In genomic region chr8:122573577-122573976, GRCm38 (mm10) we compare ENCODE assay signal across 17 mouse cellular contexts. TPM values are rescaled to one million over a fixed set of nuclear protein-coding genes. Genes with fewer than 3 reads are reported as not detected.
DNase-seq lines count a peak whose midpoint lies in the region; ATAC-seq and TF ChIP-seq lines count a peak whose summit lies in the region.
"Had no signal": no experiment of that assay in that cellular context is flagged by ENCODE, and none has a peak within 500 bp of the region (broad histone marks: within the 10 kb centered on the region; RNA-seq: fewer than 3 reads in every experiment).

No protein-coding gene starts in this region.

- no peak; the same call in 1 of the 2 replicates for TF ChIP-seq POLR2A in CH12.LX (IDR thresholded peaks at IDR 0.05; ENCODE audit: low read depth, low read length)
- TF ChIP-seq POLR2A in MEL (IDR thresholded peaks at IDR 0.05; ENCODE audit: control insufficient read depth in 1 of 2, insufficient read depth in 1 of 2, low read depth in 1 of 2, low read length in 2 of 2, poor library complexity in 1 of 2), result no peak; a peak in 1 of 4 replicates

- H3K4me1 ChIP-seq in hindbrain, embryonic 10.5 days (replicated peaks), result peaks cover 75% of the 10 kb centered on the region
- peaks cover 29% of the 10 kb centered on the region for H3K4me1 ChIP-seq in hindbrain, embryonic 14.5 days (replicated peaks; ENCODE audit: control insufficient read depth, insufficient read depth, low read length)
- H3K4me1 ChIP-seq in CH12.LX (ENCODE audit: control insufficient read depth in 1 of 2, insufficient read depth in 2 of 2) (peaks cover 20 to 52% of the 10 kb centered on the region in 2 experiments), MEL (ENCODE audit: control insufficient read depth in 1 of 2, insufficient read depth in 2 of 2, low read length in 2 of 2) (peaks cover 4 to 17% of the 10 kb centered on the region in 2 experiments; a peak in 3 of 4 replicates)
- peaks cover 88% of the 10 kb centered on the region for H3K4me1 ChIP-seq in liver, embryonic 13.5 days (replicated peaks)

- in situ Hi-C loops in CH12.LX (cut with MboI; ENCODE audit: low pct_ligation_motif_present, low pct_unique_long_range_greater_than_20kb, low sequenced_read_pairs), result no loop called here

- DNase-seq in hindbrain, embryonic 10.5 days (ENCODE audit: low spot score), result no peak
- no peak for DNase-seq in hindbrain, embryonic 14.5 days (ENCODE audit: low spot score)
- no peak for DNase-seq in CH12.LX (ENCODE audit: extremely low read depth)
- peak; percentile 26 for DNase-seq in MEL (ENCODE audit: low read depth, low spot score)
- no peak for DNase-seq in liver, embryonic 13.5 days
- no peak for DNase-seq in right cerebral cortex, postnatal 36 days (ENCODE audit: low spot score in 2 of 2)
- DNase-seq in layer of hippocampus, adult 8-10 months (ENCODE audit: low spot score in 2 of 2), result no peak
- DNase-seq: adrenal gland, postnatal 36 days; kidney, adult 2 months; kidney, postnatal 4 days; layer of hippocampus, postnatal 36 days; thymus, postnatal 4 days had no signal

- WGBS in hindbrain, embryonic 10.5 days, result 70% methylated on average over 9 of the region's 9 CpGs
- WGBS in hindbrain, embryonic 14.5 days, result 51% methylated on average over 9 of the region's 9 CpGs
- 43% methylated on average over 9 of the region's 9 CpGs for WGBS in liver, embryonic 13.5 days (ENCODE audit: insufficient replicate concordance)

- peak overlapping the region; percentile 42; the same call in 1 of the 2 replicates for H3K27ac ChIP-seq in hindbrain, embryonic 10.5 days
- no peak overlapping the region for H3K27ac ChIP-seq in hindbrain, embryonic 14.5 days
- H3K27ac ChIP-seq in CH12.LX (ENCODE audit: insufficient read depth, low read depth) (no peak overlapping the region), MEL (ENCODE audit: control insufficient read depth, low read depth, low read length) (no peak overlapping the region)
- peak overlapping the region; percentile 88 for H3K27ac ChIP-seq in liver, embryonic 13.5 days
- H3K27ac ChIP-seq: hindbrain, embryonic 15.5 days had no signal

- no peak for TF ChIP-seq RAD21 in CH12.LX (IDR thresholded peaks at IDR 0.05; ENCODE audit: low read depth, low read length)
- no peak for TF ChIP-seq RAD21 in MEL (IDR thresholded peaks at IDR 0.05; ENCODE audit: low read depth, low read length)

- H3K36me3 ChIP-seq in hindbrain, embryonic 10.5 days, result peaks cover 66% of the 10 kb centered on the region
- peaks cover 11% of the 10 kb centered on the region; the same call in 1 of the 2 replicates for H3K36me3 ChIP-seq in hindbrain, embryonic 14.5 days (replicated peaks; ENCODE audit: control insufficient read depth, insufficient read depth)
- H3K36me3 ChIP-seq in CH12.LX (replicated peaks in 1 of 2; ENCODE audit: control insufficient read depth in 1 of 2, insufficient read depth in 1 of 2, low read length in 1 of 2) (peaks cover 45 to 77% of the 10 kb centered on the region in 2 experiments), MEL (ENCODE audit: control insufficient read depth in 1 of 2, insufficient read depth in 2 of 2, low read length in 2 of 2) (peaks cover 0 to 12% of the 10 kb centered on the region in 2 experiments; a peak in 2 of 4 replicates)
- H3K36me3 ChIP-seq in liver, embryonic 13.5 days, result peaks cover 63% of the 10 kb centered on the region

- no peak for TF ChIP-seq CTCF in CH12.LX (conservative IDR thresholded peaks at IDR 0.05 in 1 of 2, IDR thresholded peaks at IDR 0.05 in 1 of 2; ENCODE audit: low read depth in 2 of 2, low read length in 2 of 2)
- no peak for TF ChIP-seq CTCF in MEL (IDR thresholded peaks at IDR 0.05 in 2 of 3, conservative IDR thresholded peaks at IDR 0.05 in 1 of 3; ENCODE audit: control insufficient read depth in 1 of 3, insufficient read depth in 1 of 3, low read depth in 2 of 3, low read length in 3 of 3, poor library complexity in 1 of 3, severe bottlenecking in 1 of 3)

- H3K79me2 ChIP-seq in CH12.LX (replicated peaks; ENCODE audit: control insufficient read depth, extremely low read depth, insufficient read depth, poor library complexity, severe bottlenecking) (peaks cover 30% of the 10 kb centered on the region), MEL (ENCODE audit: control insufficient read depth, insufficient read depth, low read length, poor library complexity) (peaks cover 29% of the 10 kb centered on the region)

- H3K4me2 ChIP-seq in hindbrain, embryonic 14.5 days (replicated peaks), result no peak overlapping the region
- H3K4me2 ChIP-seq in CH12.LX (ENCODE audit: insufficient read depth, low read depth, poor library complexity, severe bottlenecking), result no peak overlapping the region
- H3K4me2 ChIP-seq in liver, embryonic 13.5 days, result peak overlapping the region; percentile 94; the same call in 1 of the 2 replicates
- H3K4me2 ChIP-seq: hindbrain, embryonic 15.5 days; limb, embryonic 13.5 days had no signal

- dilution Hi-C loops in CH12.LX (cut with MboI; ENCODE audit: extremely low pct_ligation_motif_present, extremely low pct_unique_long_range_greater_than_20kb, low sequenced_read_pairs), result no loop called here

- no peak for ATAC-seq in hindbrain, embryonic 14.5 days (ENCODE audit: low FRiP score)
- no peak for ATAC-seq in liver, embryonic 13.5 days (ENCODE audit: low read depth)
- ATAC-seq: lung, postnatal 0 days had no signal

- no peaks in the 10 kb centered on the region for H3K27me3 ChIP-seq in hindbrain, embryonic 10.5 days (ENCODE audit: insufficient read depth, poor library complexity, severe bottlenecking)
- H3K27me3 ChIP-seq in hindbrain, embryonic 14.5 days (ENCODE audit: control insufficient read depth, insufficient read depth, low read length), result no peaks in the 10 kb centered on the region
- H3K27me3 ChIP-seq in CH12.LX (replicated peaks) (no peaks in the 10 kb centered on the region), MEL (ENCODE audit: control insufficient read depth in 1 of 2, insufficient read depth in 2 of 2, low read length in 2 of 2) (no peaks in the 10 kb centered on the region)
- no peaks in the 10 kb centered on the region for H3K27me3 ChIP-seq in liver, embryonic 13.5 days
- H3K27me3 ChIP-seq: hindbrain, embryonic 15.5 days; limb, embryonic 13.5 days; megakaryocyte, embryonic 14.5 days had no signal

- no peak overlapping the region for H3K4me3 ChIP-seq in hindbrain, embryonic 10.5 days
- H3K4me3 ChIP-seq in hindbrain, embryonic 14.5 days (replicated peaks; ENCODE audit: low read length), result no peak overlapping the region
- H3K4me3 ChIP-seq in CH12.LX (replicated peaks in 1 of 3; ENCODE audit: low read depth in 2 of 3, low read length in 2 of 3, poor library complexity in 1 of 3) (no peak overlapping the region), MEL (ENCODE audit: control insufficient read depth in 1 of 2, insufficient read depth in 1 of 2, low read depth in 2 of 2, low read length in 2 of 2) (no peak overlapping the region)
- H3K4me3 ChIP-seq in liver, embryonic 13.5 days (replicated peaks), result no peak overlapping the region
- H3K4me3 ChIP-seq: hindbrain, embryonic 15.5 days; limb, embryonic 13.5 days; megakaryocyte, embryonic 14.5 days; myocyte had no signal

- H3K9me3 ChIP-seq in hindbrain, embryonic 10.5 days, result no peaks in the 10 kb centered on the region
- H3K9me3 ChIP-seq in hindbrain, embryonic 14.5 days (ENCODE audit: control insufficient read depth, low read length), result no peaks in the 10 kb centered on the region
- H3K9me3 ChIP-seq in CH12.LX (replicated peaks; ENCODE audit: low read length) (no peaks in the 10 kb centered on the region), MEL (replicated peaks; ENCODE audit: insufficient read depth, low read length) (no peaks in the 10 kb centered on the region)
- no peaks in the 10 kb centered on the region for H3K9me3 ChIP-seq in liver, embryonic 13.5 days (replicated peaks)
- H3K9me3 ChIP-seq: hindbrain, embryonic 15.5 days; limb, embryonic 13.5 days; megakaryocyte, embryonic 14.5 days had no signal

- no peak overlapping the region for H3K9ac ChIP-seq in hindbrain, embryonic 14.5 days
- H3K9ac ChIP-seq in CH12.LX (ENCODE audit: insufficient read depth, low read depth) (no peak overlapping the region), MEL (ENCODE audit: control insufficient read depth, low read depth, low read length, poor library complexity, severe bottlenecking) (no peak overlapping the region)
- H3K9ac ChIP-seq in liver, embryonic 13.5 days, result peak overlapping the region; percentile 26; the same call in 1 of the 2 replicates
- H3K9ac ChIP-seq: hindbrain, embryonic 15.5 days; limb, embryonic 13.5 days had no signal

- TF ChIP-seq EP300 in CH12.LX (IDR thresholded peaks at IDR 0.05; ENCODE audit: low read length) (no peak), MEL (IDR thresholded peaks at IDR 0.05; ENCODE audit: low read depth in 1 of 2, low read length in 2 of 2) (no peak)

RNA-seq across cellular contexts. Expression of gene Aprt, which starts 3.1 kb away (rescaled TPM):
- polyA plus RNA-seq in hindbrain, embryonic 10.5 days (2016; fragmentation: Nextera tagmentation; extraction: Ambion mirVana), result 237 and 268 TPM in 2 replicates
- 183 and 187 TPM in 2 replicates for polyA plus RNA-seq in hindbrain, embryonic 14.5 days (2014; fragmentation: Nextera tagmentation; extraction: Ambion mirVana)
- total RNA-seq in CH12.LX (2012; rRNA removed) (524 and 653 TPM in 2 replicates), CH12.LX (2014; rRNA removed) (453 and 516 TPM in 2 replicates), MEL (2012; rRNA removed) (239 and 243 TPM in 2 replicates)
- polyA plus RNA-seq in CH12.LX (2012; ENCODE audit: insufficient read length, low read depth) (543 and 561 TPM in 2 replicates), MEL (2012; ENCODE audit: insufficient read depth in 1 of 2, insufficient read length in 2 of 2, low read depth in 1 of 2, low replicate concordance in 2 of 2, missing spikeins in 1 of 2) (100 to 1,000 TPM in 1 of 2 experiments, not detected in 1; 287 TPM)
- 198 and 218 TPM in 2 replicates for polyA plus RNA-seq in liver, embryonic 13.5 days (2015; fragmentation: Nextera tagmentation; extraction: Ambion mirVana)
- 10 to 100 TPM; 56.8 to 69.3 (median 60.2) TPM for total RNA-seq in layer of hippocampus, adult 8-10 months (2022)

RNA-seq across cellular contexts. Expression of gene Cdt1, which starts 5.8 kb away (rescaled TPM):
- 56.0 and 64.3 TPM in 2 replicates for polyA plus RNA-seq in hindbrain, embryonic 10.5 days (2016; fragmentation: Nextera tagmentation; extraction: Ambion mirVana)
- polyA plus RNA-seq in hindbrain, embryonic 14.5 days (2014; fragmentation: Nextera tagmentation; extraction: Ambion mirVana), result 6.2 and 8.1 TPM in 2 replicates
- 50.0 and 53.7 TPM in 2 replicates for total RNA-seq in CH12.LX (2012; rRNA removed)
- 46.0 and 54.2 TPM in 2 replicates for total RNA-seq in CH12.LX (2014; rRNA removed)
- 57.6 and 67.3 TPM in 2 replicates for polyA plus RNA-seq in CH12.LX (2012; ENCODE audit: insufficient read length, low read depth)
- total RNA-seq in MEL (2012; rRNA removed), result 64.3 and 74.6 TPM in 2 replicates
- 10 to 100 TPM in 1 of 2 experiments, not detected in 1; 84.5 TPM for polyA plus RNA-seq in MEL (2012; ENCODE audit: insufficient read depth in 1 of 2, insufficient read length in 2 of 2, low read depth in 1 of 2, low replicate concordance in 2 of 2, missing spikeins in 1 of 2)
- polyA plus RNA-seq in liver, embryonic 13.5 days (2015; fragmentation: Nextera tagmentation; extraction: Ambion mirVana), result 60.6 and 64.3 TPM in 2 replicates
- total RNA-seq in layer of hippocampus, adult 8-10 months (2022), result 1 to 10 TPM; 1.4 to 2.4 (median 1.7) TPM

RNA-seq across cellular contexts. Expression of gene Piezo1, which starts 22.4 kb away (rescaled TPM):
- 6.5 and 9.2 TPM in 2 replicates for polyA plus RNA-seq in hindbrain, embryonic 10.5 days (2016; fragmentation: Nextera tagmentation; extraction: Ambion mirVana)
- polyA plus RNA-seq in hindbrain, embryonic 14.5 days (2014; fragmentation: Nextera tagmentation; extraction: Ambion mirVana), result 3.1 and 3.7 TPM in 2 replicates
- total RNA-seq in CH12.LX (2012; rRNA removed), result 52.1 and 59.7 TPM in 2 replicates
- 15.1 and 21.1 TPM in 2 replicates for total RNA-seq in CH12.LX (2014; rRNA removed)
- 26.5 and 41.6 TPM in 2 replicates for polyA plus RNA-seq in CH12.LX (2012; ENCODE audit: insufficient read length, low read depth)
- total RNA-seq in MEL (2012; rRNA removed), result 144 and 155 TPM in 2 replicates
- polyA plus RNA-seq in MEL (2012; ENCODE audit: insufficient read depth in 1 of 2, insufficient read length in 2 of 2, low read depth in 1 of 2, low replicate concordance in 2 of 2, missing spikeins in 1 of 2), result 100 to 1,000 TPM in 1 of 2 experiments, 10 to 100 TPM in 1; 35.1 to 223 TPM
- 13.9 and 14.2 TPM in 2 replicates for polyA plus RNA-seq in liver, embryonic 13.5 days (2015; fragmentation: Nextera tagmentation; extraction: Ambion mirVana)
- 1 to 10 TPM; 4.6 to 7.0 (median 4.9) TPM for total RNA-seq in layer of hippocampus, adult 8-10 months (2022)

RNA-seq across cellular contexts. Expression of gene Galns, which starts 37.7 kb away (rescaled TPM):
- 7.1 and 7.2 TPM in 2 replicates for polyA plus RNA-seq in hindbrain, embryonic 10.5 days (2016; fragmentation: Nextera tagmentation; extraction: Ambion mirVana)
- polyA plus RNA-seq in hindbrain, embryonic 14.5 days (2014; fragmentation: Nextera tagmentation; extraction: Ambion mirVana), result 5.8 and 6.0 TPM in 2 replicates
- total RNA-seq in CH12.LX (2012; rRNA removed), result 19.8 and 25.6 TPM in 2 replicates
- total RNA-seq in CH12.LX (2014; rRNA removed), result 13.2 and 16.4 TPM in 2 replicates
- polyA plus RNA-seq in CH12.LX (2012; ENCODE audit: insufficient read length, low read depth), result 23.5 and 25.6 TPM in 2 replicates
- total RNA-seq in MEL (2012; rRNA removed), result 1.7 and 2.1 TPM in 2 replicates
- polyA plus RNA-seq in MEL (2012; ENCODE audit: insufficient read depth in 1 of 2, insufficient read length in 2 of 2, low read depth in 1 of 2, low replicate concordance in 2 of 2, missing spikeins in 1 of 2), result 1 to 10 TPM in 1 of 2 experiments, not detected in 1; 3.0 TPM
- 4.0 and 4.4 TPM in 2 replicates for polyA plus RNA-seq in liver, embryonic 13.5 days (2015; fragmentation: Nextera tagmentation; extraction: Ambion mirVana)
- total RNA-seq in layer of hippocampus, adult 8-10 months (2022), result 10 to 100 TPM in 2 of 4 experiments, 1 to 10 TPM in 2; 8.0 to 16.5 (median 11.9) TPM

RNA-seq across cellular contexts. Expression of gene Trappc2l, which starts 37.9 kb away (rescaled TPM):
- 53.3 and 68.5 TPM in 2 replicates for polyA plus RNA-seq in hindbrain, embryonic 10.5 days (2016; fragmentation: Nextera tagmentation; extraction: Ambion mirVana)
- 118 and 130 TPM in 2 replicates for polyA plus RNA-seq in hindbrain, embryonic 14.5 days (2014; fragmentation: Nextera tagmentation; extraction: Ambion mirVana)
- 64.2 and 67.0 TPM in 2 replicates for total RNA-seq in CH12.LX (2012; rRNA removed)
- 10.1 and 15.7 TPM in 2 replicates for total RNA-seq in CH12.LX (2014; rRNA removed)
- polyA plus RNA-seq in CH12.LX (2012; ENCODE audit: insufficient read length, low read depth), result 36.0 and 38.8 TPM in 2 replicates
- total RNA-seq in MEL (2012; rRNA removed), result 21.6 and 21.7 TPM in 2 replicates
- polyA plus RNA-seq in MEL (2012; ENCODE audit: insufficient read depth in 1 of 2, insufficient read length in 2 of 2, low read depth in 1 of 2, low replicate concordance in 2 of 2, missing spikeins in 1 of 2), result 10 to 100 TPM in 1 of 2 experiments, not detected in 1; 15.1 TPM
- 23.2 and 26.7 TPM in 2 replicates for polyA plus RNA-seq in liver, embryonic 13.5 days (2015; fragmentation: Nextera tagmentation; extraction: Ambion mirVana)
- total RNA-seq in layer of hippocampus, adult 8-10 months (2022), result 10 to 100 TPM; 72.6 to 90.6 (median 75.3) TPM

Comparison
In these comparisons a context has a peak if more than half of its experiments do, and no peak if none do; other contexts are left out.
1. H3K27ac ChIP-seq: peak in hindbrain, embryonic 10.5 days (single experiment) and liver, embryonic 13.5 days (single experiment); none in hindbrain, embryonic 14.5 days (single experiment), CH12.LX (single experiment) and MEL (single experiment).